Mouse (Mus musculus): ENCODE measurements around the gene Gtf3c1. TPM values are rescaled to one million over a fixed set of nuclear protein-coding genes. Genes with fewer than 3 reads are reported as not detected.

The Gtf3c1 gene
- polyA plus RNA-seq, 1 experiment from 2014 or later = 51.0 TPM

GRCm38 (mm10) chr7:125690516-125690915 lies 17.1 kb downstream of the Gtf3c1 start:
- H3K9ac ChIP-seq = no peak overlapping the region
- no peak overlapping the region for H3K4me3 ChIP-seq
- H3K36me3 ChIP-seq = peaks cover 91% of the 10 kb centered on the region
- no peaks in the 10 kb centered on the region for H3K9me3 ChIP-seq (replicated peaks)
- no peaks in the 10 kb centered on the region for H3K27me3 ChIP-seq
- WGBS = 88% methylated on average over 4 of the region's 4 CpGs
- no peak for ATAC-seq (ENCODE audit: low FRiP score)
- H3K4me1 ChIP-seq = no peaks in the 10 kb centered on the region
- H3K4me2 ChIP-seq (replicated peaks) = no peak overlapping the region
- H3K27ac ChIP-seq = no peak overlapping the region

GRCm38 (mm10) chr7:125679936-125680335 lies 27.6 kb downstream of the Gtf3c1 start:
- peaks cover 87% of the 10 kb centered on the region for H3K36me3 ChIP-seq

GRCm38 (mm10) chr7:125678756-125679155 lies 28.8 kb downstream of the Gtf3c1 start:
- Histone ChIP-seq H3K36me3 (peaks cover 93% of the 10 kb centered on the region), H3K9me3 (replicated peaks) (no peaks in the 10 kb centered on the region)

More at GRCm38 (mm10) chr7:125679936-125680335, 27.6 kb downstream of the Gtf3c1 start:
- Histone ChIP-seq H3K27ac (no peak overlapping the region), H3K4me3 (no peak overlapping the region), H3K4me1 (no peaks in the 10 kb centered on the region), H3K9me3 (replicated peaks) (no peaks in the 10 kb centered on the region), H3K4me2 (replicated peaks) (no peak overlapping the region), H3K27me3 (no peaks in the 10 kb centered on the region), H3K9ac (no peak overlapping the region)
- WGBS = 84% methylated on average over 9 of the region's 9 CpGs
- no peak for ATAC-seq (ENCODE audit: low FRiP score)

GRCm38 (mm10) chr7:125674916-125675315 lies 32.7 kb downstream of the Gtf3c1 start:
- 77% methylated on average over 2 of the region's 2 CpGs for WGBS
- Histone ChIP-seq H3K9ac (no peak overlapping the region), H3K4me1 (no peaks in the 10 kb centered on the region), H3K36me3 (peaks cover 98% of the 10 kb centered on the region), H3K9me3 (replicated peaks) (no peaks in the 10 kb centered on the region), H3K4me3 (no peak overlapping the region), H3K27ac (no peak overlapping the region), H3K27me3 (no peaks in the 10 kb centered on the region), H3K4me2 (replicated peaks) (no peak overlapping the region)
- no peak for ATAC-seq (ENCODE audit: low FRiP score)

More at GRCm38 (mm10) chr7:125678756-125679155, 28.8 kb downstream of the Gtf3c1 start:
- no peak overlapping the region for H3K9ac ChIP-seq
- H3K27ac ChIP-seq = peak overlapping the region; percentile 5; the same call in 1 of the 2 replicates
- no peaks in the 10 kb centered on the region for H3K4me1 ChIP-seq
- WGBS = 75% methylated on average over 8 of the region's 8 CpGs
- no peak for ATAC-seq (ENCODE audit: low FRiP score)
- H3K4me2 ChIP-seq (replicated peaks) = no peak overlapping the region
- no peak overlapping the region for H3K4me3 ChIP-seq
- no peaks in the 10 kb centered on the region for H3K27me3 ChIP-seq

GRCm38 (mm10) chr7:125671396-125671795 lies 36.2 kb downstream of the Gtf3c1 start:
- no peak overlapping the region for H3K4me2 ChIP-seq (replicated peaks)
- 93% methylated on average over 8 of the region's 8 CpGs for WGBS
- no peaks in the 10 kb centered on the region for H3K27me3 ChIP-seq
- H3K36me3 ChIP-seq = peaks cover 99% of the 10 kb centered on the region
- H3K9me3 ChIP-seq (replicated peaks) = no peaks in the 10 kb centered on the region
- no peak overlapping the region for H3K9ac ChIP-seq
- no peak for ATAC-seq (ENCODE audit: low FRiP score)
- no peak overlapping the region for H3K4me3 ChIP-seq
- H3K4me1 ChIP-seq = no peaks in the 10 kb centered on the region
- no peak overlapping the region for H3K27ac ChIP-seq

GRCm38 (mm10) chr7:125670865-125671264 lies 36.7 kb downstream of the Gtf3c1 start:
- Histone ChIP-seq H3K27ac (no peak overlapping the region), H3K4me1 (no peaks in the 10 kb centered on the region), H3K9ac (no peak overlapping the region), H3K27me3 (no peaks in the 10 kb centered on the region), H3K4me3 (no peak overlapping the region), H3K36me3 (peaks cover 99% of the 10 kb centered on the region), H3K4me2 (replicated peaks) (no peak overlapping the region), H3K9me3 (replicated peaks) (no peaks in the 10 kb centered on the region)
- ATAC-seq (ENCODE audit: low FRiP score) = no peak
- 92% methylated on average over 6 of the region's 6 CpGs for WGBS

GRCm38 (mm10) chr7:125663654-125664053 lies 43.9 kb downstream of the Gtf3c1 start:
- H3K4me1 ChIP-seq = no peaks in the 10 kb centered on the region
- no peak overlapping the region for H3K4me2 ChIP-seq (replicated peaks)
- no peak overlapping the region for H3K27ac ChIP-seq
- no peaks in the 10 kb centered on the region for H3K27me3 ChIP-seq
- H3K9me3 ChIP-seq (replicated peaks) = no peaks in the 10 kb centered on the region
- H3K4me3 ChIP-seq = no peak overlapping the region
- no peak overlapping the region for H3K9ac ChIP-seq
- WGBS = 83% methylated on average over 3 of the region's 3 CpGs
- H3K36me3 ChIP-seq = peaks cover 95% of the 10 kb centered on the region
- ATAC-seq (ENCODE audit: low FRiP score) = no peak

- Histone ChIP-seq H3K36me3 (peaks cover 99% of the 10 kb centered on the region), H3K9ac (no peak overlapping the region), H3K27ac (no peak overlapping the region), H3K4me3 (no peak overlapping the region), H3K9me3 (replicated peaks) (no peaks in the 10 kb centered on the region), H3K4me1 (no peaks in the 10 kb centered on the region), H3K4me2 (replicated peaks) (no peak overlapping the region), H3K27me3 (no peaks in the 10 kb centered on the region)
- ATAC-seq (ENCODE audit: low FRiP score) = no peak
- 93% methylated on average over 6 of the region's 6 CpGs for WGBS
These were observed 50.1 kb downstream of the Gtf3c1 start for GRCm38 (mm10) chr7:125657511-125657910.

- no peaks in the 10 kb centered on the region for H3K9me3 ChIP-seq (replicated peaks)
- WGBS = 96% methylated on average over 1 of the region's 1 CpGs
- H3K9ac ChIP-seq = no peak overlapping the region
- H3K36me3 ChIP-seq = peaks cover 99% of the 10 kb centered on the region
- H3K4me2 ChIP-seq (replicated peaks) = no peak overlapping the region
- no peaks in the 10 kb centered on the region for H3K27me3 ChIP-seq
- H3K4me3 ChIP-seq = no peak overlapping the region
- ATAC-seq (ENCODE audit: low FRiP score) = no peak
- no peaks in the 10 kb centered on the region for H3K4me1 ChIP-seq
- no peak overlapping the region for H3K27ac ChIP-seq
These were observed 58.6 kb downstream of the Gtf3c1 start for GRCm38 (mm10) chr7:125649013-125649412.

- Histone ChIP-seq H3K9me3 (replicated peaks) (no peaks in the 10 kb centered on the region), H3K36me3 (peaks cover 100% of the 10 kb centered on the region), H3K4me1 (no peaks in the 10 kb centered on the region), H3K27me3 (no peaks in the 10 kb centered on the region), H3K4me3 (no peak overlapping the region), H3K4me2 (replicated peaks) (no peak overlapping the region), H3K9ac (no peak overlapping the region), H3K27ac (no peak overlapping the region)
- 88% methylated on average over 7 of the region's 7 CpGs for WGBS
- ATAC-seq (ENCODE audit: low FRiP score) = no peak
These were observed 62.2 kb downstream of the Gtf3c1 start for GRCm38 (mm10) chr7:125645413-125645812.

- Histone ChIP-seq H3K4me1 (peaks cover 9% of the 10 kb centered on the region), H3K4me2 (replicated peaks) (no peak overlapping the region), H3K27me3 (no peaks in the 10 kb centered on the region), H3K27ac (no peak overlapping the region), H3K9me3 (replicated peaks) (no peaks in the 10 kb centered on the region), H3K9ac (no peak overlapping the region), H3K4me3 (no peak overlapping the region), H3K36me3 (peaks cover 93% of the 10 kb centered on the region)
- WGBS = 92% methylated on average over 6 of the region's 6 CpGs
- ATAC-seq (ENCODE audit: low FRiP score) = no peak
These were observed 63.7 kb downstream of the Gtf3c1 start for GRCm38 (mm10) chr7:125643880-125644279.

GRCm38 (mm10) chr7:125638870-125639386 lies 68.7 kb downstream of the Gtf3c1 start:
- Histone ChIP-seq H3K4me2 (replicated peaks) (no peak overlapping the region), H3K27ac (peak overlapping the region; percentile 77), H3K27me3 (no peaks in the 10 kb centered on the region), H3K4me1 (peaks cover 17% of the 10 kb centered on the region), H3K9me3 (replicated peaks) (no peaks in the 10 kb centered on the region), H3K4me3 (no peak overlapping the region), H3K9ac (peak overlapping the region; percentile 35; the same call in 1 of the 2 replicates), H3K36me3 (peaks cover 44% of the 10 kb centered on the region)
- WGBS = 36% methylated on average over 9 of the region's 9 CpGs
- ATAC-seq (ENCODE audit: low FRiP score) = peak; percentile 61

GRCm38 (mm10) chr7:125638376-125638775 lies 69.2 kb downstream of the Gtf3c1 start:
- no peak overlapping the region for H3K4me2 ChIP-seq (replicated peaks)
- no peaks in the 10 kb centered on the region for H3K27me3 ChIP-seq
- H3K4me3 ChIP-seq = no peak overlapping the region
- no peak overlapping the region for H3K27ac ChIP-seq
- ATAC-seq (ENCODE audit: low FRiP score) = no peak
- peaks cover 17% of the 10 kb centered on the region for H3K4me1 ChIP-seq
- 70% methylated on average over 6 of the region's 6 CpGs for WGBS
- peaks cover 38% of the 10 kb centered on the region for H3K36me3 ChIP-seq
- H3K9me3 ChIP-seq (replicated peaks) = no peaks in the 10 kb centered on the region
- H3K9ac ChIP-seq = no peak overlapping the region
